Mouse (Mus musculus): ENCODE results near the gene Ehd1.

Gene Ehd1

GRCm38 (mm10) chr19:6260946-6261345 is 15.6 kb upstream of the Ehd1 start:
- DNase-seq (ENCODE audit: low read depth) = no peak

GRCm38 (mm10) chr19:6261379-6261778 is 15.1 kb upstream of the Ehd1 start:
- no peak for DNase-seq (ENCODE audit: low read depth)

GRCm38 (mm10) chr19:6262222-6262621 is 14.3 kb upstream of the Ehd1 start:
- DNase-seq (ENCODE audit: low read depth) = peak; percentile 74

GRCm38 (mm10) chr19:6262839-6263433 is 13.6 kb upstream of the Ehd1 start:
- DNase-seq (ENCODE audit: low read depth) = no peak

- no peak for DNase-seq (ENCODE audit: low read depth)
Observed at GRCm38 (mm10) chr19:6264200-6264599, 12.3 kb upstream of the Ehd1 start.

GRCm38 (mm10) chr19:6264945-6265344 is 11.6 kb upstream of the Ehd1 start:
- DNase-seq (ENCODE audit: low read depth) = no peak

- no peak for DNase-seq (ENCODE audit: low read depth)
Observed at GRCm38 (mm10) chr19:6265727-6266182, 10.8 kb upstream of the Ehd1 start.

- no peak for DNase-seq (ENCODE audit: low read depth)
Observed at GRCm38 (mm10) chr19:6267306-6268169, 9.0 kb upstream of the Ehd1 start.

- peak; percentile 93 for DNase-seq (ENCODE audit: low read depth)
Observed at GRCm38 (mm10) chr19:6268170-6268528, 8.4 kb upstream of the Ehd1 start.

GRCm38 (mm10) chr19:6268670-6269132 is 7.8 kb upstream of the Ehd1 start:
- no peak for DNase-seq (ENCODE audit: low read depth)

GRCm38 (mm10) chr19:6269798-6270475 is 6.6 kb upstream of the Ehd1 start:
- no peak for DNase-seq (ENCODE audit: low read depth)

- DNase-seq (ENCODE audit: low read depth) = no peak
Observed at GRCm38 (mm10) chr19:6270661-6271060, 5.9 kb upstream of the Ehd1 start.

GRCm38 (mm10) chr19:6271206-6271605 is 5.3 kb upstream of the Ehd1 start:
- DNase-seq (ENCODE audit: low read depth) = no peak

GRCm38 (mm10) chr19:6272053-6272452 is 4.5 kb upstream of the Ehd1 start:
- no peak for DNase-seq (ENCODE audit: low read depth)

- DNase-seq (ENCODE audit: low read depth) = no peak
Observed at GRCm38 (mm10) chr19:6272738-6273137, 3.8 kb upstream of the Ehd1 start.

- no peak for DNase-seq (ENCODE audit: low read depth)
Observed at GRCm38 (mm10) chr19:6273592-6273991, 2.9 kb upstream of the Ehd1 start.

GRCm38 (mm10) chr19:6273998-6274608 is 2.4 kb upstream of the Ehd1 start:
- no peak for DNase-seq (ENCODE audit: low read depth)

GRCm38 (mm10) chr19:6275740-6276389 is 660 bp upstream of the Ehd1 start:
- DNase-seq (ENCODE audit: low read depth) = no peak

GRCm38 (mm10) chr19:6277661-6278438 is 1.3 kb downstream of the Ehd1 start:
- no peak for DNase-seq (ENCODE audit: low read depth)

- DNase-seq (ENCODE audit: low read depth) = no peak
Observed at GRCm38 (mm10) chr19:6278439-6279073, 2.0 kb downstream of the Ehd1 start.
